Mouse (Mus musculus) stomach, embryonic 14.5 days (tissue): ENCODE results near the gene E130208F15Rik. TPM values are rescaled to one million over a fixed set of nuclear protein-coding genes. Genes with fewer than 3 reads are reported as not detected.
A peak's percentile ranks its signal among the peaks of the same experiment; 100 is the strongest.

Source experiments
- ATAC-seq: fragments of 200-750 bp; cut with Nextera tagmentation; 2 replicates; pipeline ENCODE4 v1.8.0; 2017; ENCODE audit warnings: low read depth, moderate TSS enrichment; ENCODE audit not compliant: insufficient number of reproducible peaks, insufficient read depth, low FRiP score
- H3K27ac ChIP-seq: fragments of 300-500 bp; sonication (generic); 2 replicates; pipeline ENCODE4 v1.5.1; 2014; ENCODE audit warnings: mild to moderate bottlenecking, low read length, moderate library complexity, mixed read lengths
- H3K27me3 ChIP-seq: fragments of 300-500 bp; sonication (generic); 2 replicates; pipeline ENCODE4 v1.6.1; 2014; ENCODE audit warnings: low read length, control low read depth, mixed read lengths; ENCODE audit not compliant: control insufficient read depth, insufficient read depth
- H3K36me3 ChIP-seq: fragments of 300-500 bp; sonication (generic); 2 replicates; pipeline ENCODE4 v1.6.1; 2014; ENCODE audit warnings: mild to moderate bottlenecking, control low read depth, low read length, moderate library complexity, mixed read lengths; ENCODE audit not compliant: control insufficient read depth, insufficient read depth
- H3K4me1 ChIP-seq: fragments of 300-500 bp; sonication (generic); 2 replicates; pipeline ENCODE4 v1.6.1; 2014; ENCODE audit warnings: low read length, control low read depth, mixed read lengths; ENCODE audit not compliant: control insufficient read depth, insufficient read depth
- H3K4me2 ChIP-seq: fragments of 300-500 bp; sonication (generic); replicated peaks from 2 replicates; pipeline ENCODE4 v1.6.1; 2014; ENCODE audit warnings: low read depth, low read length, control low read depth
- H3K4me3 ChIP-seq: fragments of 300-500 bp; sonication (generic); 2 replicates; pipeline ENCODE4 v1.5.1; 2014; ENCODE audit warnings: low read depth, low read length, control low read depth
- H3K9ac ChIP-seq: fragments of 300-500 bp; sonication (generic); replicated peaks from 2 replicates; pipeline ENCODE4 v1.6.1; 2014; ENCODE audit warnings: low read depth, mild to moderate bottlenecking, control low read depth, low read length, moderate library complexity, mixed read lengths
- H3K9me3 ChIP-seq: fragments of 300-500 bp; sonication (generic); 2 replicates; pipeline ENCODE4 v1.6.1; 2016; ENCODE audit warnings: low read depth, low read length, control low read depth; ENCODE audit not compliant: control insufficient read depth
- WGBS: fragments of 180-500 bp; shearing (Covaris S2); extraction: QIAGEN DNeasy Blood & Tissue Kit; methylation state at CpG from one replicate; pipeline ENCODE4 v1.1.7; 2014; 5-methylcytosine and 5-hydroxymethylcytosine counted together
- polyA plus RNA-seq: library from polyadenylated mRNA; unstranded; fragments of >200 nt; fragmentation: Nextera tagmentation; extraction: Ambion mirVana; gene quantifications from 2 replicates; pipeline ENCODE4 v1.2.1, GENCODE M21; 2014

Gene E130208F15Rik
- polyA plus RNA-seq, 1 experiment from 2014 or later = not detected

GRCm38 (mm10) chr7:30296816-30297215, 24.7 kb upstream of the E130208F15Rik start:
- Histone ChIP-seq H3K9ac (no peak overlapping the region), H3K27ac (no peak overlapping the region), H3K27me3 (no peaks in the 10 kb centered on the region), H3K4me2 (no peak overlapping the region), H3K9me3 (no peaks in the 10 kb centered on the region), H3K4me1 (no peaks in the 10 kb centered on the region), H3K4me3 (no peak overlapping the region), H3K36me3 (peaks cover 24% of the 10 kb centered on the region)
- ATAC-seq = no peak
- WGBS = 90% methylated on average over 15 of the region's 15 CpGs

- WGBS = 77% methylated on average over 16 of the region's 16 CpGs
- no peak for ATAC-seq
- no peak overlapping the region for H3K4me2 ChIP-seq
- no peak overlapping the region for H3K27ac ChIP-seq
- H3K4me3 ChIP-seq = no peak overlapping the region
- no peaks in the 10 kb centered on the region for H3K4me1 ChIP-seq
- peaks cover 27% of the 10 kb centered on the region for H3K36me3 ChIP-seq
- no peaks in the 10 kb centered on the region for H3K9me3 ChIP-seq
- no peak overlapping the region for H3K9ac ChIP-seq
- no peaks in the 10 kb centered on the region for H3K27me3 ChIP-seq
These were observed 24.3 kb upstream of the E130208F15Rik start for GRCm38 (mm10) chr7:30297266-30297665.

- no peaks in the 10 kb centered on the region for H3K4me1 ChIP-seq
- H3K4me2 ChIP-seq = no peak overlapping the region
- H3K9me3 ChIP-seq = no peaks in the 10 kb centered on the region
- peaks cover 40% of the 10 kb centered on the region for H3K36me3 ChIP-seq
- no peaks in the 10 kb centered on the region for H3K27me3 ChIP-seq
- no peak overlapping the region for H3K27ac ChIP-seq
- H3K4me3 ChIP-seq = no peak overlapping the region
- 60% methylated on average over 3 of the region's 3 CpGs for WGBS
- no peak overlapping the region for H3K9ac ChIP-seq
- ATAC-seq = no peak
These were observed 20.6 kb upstream of the E130208F15Rik start for GRCm38 (mm10) chr7:30300914-30301313.

- 88% methylated on average over 16 of the region's 16 CpGs for WGBS
- Histone ChIP-seq H3K4me3 (no peak overlapping the region), H3K9me3 (no peaks in the 10 kb centered on the region), H3K27me3 (no peaks in the 10 kb centered on the region), H3K9ac (no peak overlapping the region), H3K36me3 (peaks cover 25% of the 10 kb centered on the region), H3K4me1 (peaks cover 9% of the 10 kb centered on the region), H3K27ac (no peak overlapping the region), H3K4me2 (no peak overlapping the region)
- no peak for ATAC-seq
These were observed 15.3 kb upstream of the E130208F15Rik start for GRCm38 (mm10) chr7:30306083-30306779.

- Histone ChIP-seq H3K9me3 (no peaks in the 10 kb centered on the region), H3K27ac (peak within 1 kb of the TSS; percentile 28; the same call in 1 of the 2 replicates), H3K27me3 (no peaks in the 10 kb centered on the region), H3K4me1 (peaks cover 9% of the 10 kb centered on the region), H3K36me3 (peaks cover 15% of the 10 kb centered on the region), H3K4me3 (peak within 1 kb of the TSS; percentile 57), H3K4me2 (peak within 1 kb of the TSS; percentile 88), H3K9ac (peak within 1 kb of the TSS; percentile 67)
- WGBS = 5% methylated on average over 27 of the region's 27 CpGs
- peak; percentile 99 for ATAC-seq
These were observed 13.2 kb upstream of the E130208F15Rik start, which contains the start of gene Alkbh6 for GRCm38 (mm10) chr7:30308076-30309005. Gene Alkbh6, plus strand, starts transcription at chr7:30308717.

- no peak for ATAC-seq
- Histone ChIP-seq H3K4me3 (peak overlapping the region; percentile 57), H3K4me2 (peak overlapping the region; percentile 88), H3K9me3 (no peaks in the 10 kb centered on the region), H3K36me3 (peaks cover 11% of the 10 kb centered on the region; the same call in 1 of the 2 replicates), H3K4me1 (peaks cover 16% of the 10 kb centered on the region), H3K9ac (peak overlapping the region; percentile 67; the same call in 1 of the 2 replicates), H3K27me3 (no peaks in the 10 kb centered on the region), H3K27ac (no peak overlapping the region; the same call in 1 of the 2 replicates)
- 59% methylated on average over 15 of the region's 15 CpGs for WGBS
These were observed 12.0 kb upstream of the E130208F15Rik start for GRCm38 (mm10) chr7:30309395-30310129.

- WGBS = 90% methylated on average over 12 of the region's 12 CpGs
- H3K27ac ChIP-seq = no peak overlapping the region
- peaks cover 11% of the 10 kb centered on the region; the same call in 1 of the 2 replicates for H3K36me3 ChIP-seq
- no peak for ATAC-seq
- no peak overlapping the region for H3K9ac ChIP-seq
- no peaks in the 10 kb centered on the region for H3K27me3 ChIP-seq
- H3K4me3 ChIP-seq = no peak overlapping the region
- H3K9me3 ChIP-seq = no peaks in the 10 kb centered on the region
- H3K4me1 ChIP-seq = peaks cover 19% of the 10 kb centered on the region
- H3K4me2 ChIP-seq = no peak overlapping the region
These were observed 11.4 kb upstream of the E130208F15Rik start for GRCm38 (mm10) chr7:30310136-30310535.
